Mouse (Mus musculus): Measurements from ENCODE around the gene Akirin1. TPM values are rescaled to one million over a fixed set of nuclear protein-coding genes. Genes with fewer than 3 reads are reported as not detected.

The Akirin1 gene
- polyA plus RNA-seq, 1 experiment from 2014 or later = 47.2 TPM

DNA sequence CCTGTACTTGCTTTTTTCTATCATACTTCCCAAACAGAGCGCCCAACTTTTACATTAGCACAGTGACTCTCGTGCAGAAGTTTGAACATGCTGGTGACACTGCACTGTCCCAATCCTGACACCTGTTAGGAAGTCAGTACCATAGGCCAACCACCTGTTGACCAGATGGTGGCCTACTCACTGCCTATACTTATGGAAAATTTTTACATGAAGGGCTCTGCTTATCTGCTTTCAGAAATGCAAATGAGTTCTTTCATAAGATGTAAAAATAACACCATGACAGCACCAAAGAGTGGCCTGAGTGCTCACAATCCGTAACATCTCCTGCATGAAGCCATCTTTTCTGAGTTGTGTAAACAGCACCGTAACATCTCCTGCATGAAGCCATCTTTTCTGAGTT lies 11.4 kb downstream of the Akirin1 start:
- Histone ChIP-seq H3K4me3 (ENCODE audit: low read depth, low read length) (no peak overlapping the region), H3K27me3 (ENCODE audit: control insufficient read depth, insufficient read depth, low read length) (no peaks in the 10 kb centered on the region), H3K4me2 (replicated peaks; ENCODE audit: low read depth, low read length) (no peak overlapping the region), H3K9me3 (ENCODE audit: control insufficient read depth, low read depth, low read length) (no peaks in the 10 kb centered on the region), H3K36me3 (ENCODE audit: control insufficient read depth, insufficient read depth, low read length) (peaks cover 33% of the 10 kb centered on the region), H3K9ac (replicated peaks; ENCODE audit: low read depth, low read length) (no peak overlapping the region), H3K27ac (ENCODE audit: low read length) (no peak overlapping the region), H3K4me1 (ENCODE audit: control insufficient read depth, insufficient read depth, low read length) (no peaks in the 10 kb centered on the region)
- ATAC-seq (ENCODE audit: insufficient number of reproducible peaks, insufficient read depth, low FRiP score, low read depth) = no peak
- WGBS = 91% methylated on average over 4 of the region's 4 CpGs

DNA sequence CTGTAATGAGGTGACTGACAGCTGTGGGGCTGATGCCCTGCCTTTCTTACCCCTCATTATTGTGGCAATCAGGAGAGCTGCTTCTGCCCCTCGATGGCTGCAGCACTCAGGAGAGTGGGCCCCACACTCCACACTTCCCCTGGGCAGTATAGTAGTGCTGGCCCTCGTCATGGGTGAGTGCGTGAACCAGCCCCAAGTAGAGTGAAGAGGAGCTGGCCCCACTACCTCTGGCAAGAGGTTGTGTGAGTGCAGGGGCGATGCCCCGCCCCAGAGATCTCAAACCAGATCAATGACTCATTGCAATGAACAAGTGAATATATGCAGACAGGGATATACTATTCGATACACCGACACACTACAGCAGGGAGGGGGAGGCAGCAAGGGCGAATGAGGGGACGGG lies 16.6 kb downstream of the Akirin1 start:
- WGBS = 93% methylated on average over 9 of the region's 9 CpGs
- H3K9ac ChIP-seq (replicated peaks; ENCODE audit: low read depth, low read length) = no peak overlapping the region
- peaks cover 14% of the 10 kb centered on the region for H3K36me3 ChIP-seq (ENCODE audit: control insufficient read depth, insufficient read depth, low read length)
- H3K4me1 ChIP-seq (ENCODE audit: control insufficient read depth, insufficient read depth, low read length) = no peaks in the 10 kb centered on the region
- no peak overlapping the region for H3K27ac ChIP-seq (ENCODE audit: low read length)
- no peaks in the 10 kb centered on the region for H3K27me3 ChIP-seq (ENCODE audit: control insufficient read depth, insufficient read depth, low read length)
- no peak overlapping the region for H3K4me3 ChIP-seq (ENCODE audit: low read depth, low read length)
- no peak overlapping the region for H3K4me2 ChIP-seq (replicated peaks; ENCODE audit: low read depth, low read length)
- ATAC-seq (ENCODE audit: insufficient number of reproducible peaks, insufficient read depth, low FRiP score, low read depth) = no peak
- H3K9me3 ChIP-seq (ENCODE audit: control insufficient read depth, low read depth, low read length) = no peaks in the 10 kb centered on the region

DNA sequence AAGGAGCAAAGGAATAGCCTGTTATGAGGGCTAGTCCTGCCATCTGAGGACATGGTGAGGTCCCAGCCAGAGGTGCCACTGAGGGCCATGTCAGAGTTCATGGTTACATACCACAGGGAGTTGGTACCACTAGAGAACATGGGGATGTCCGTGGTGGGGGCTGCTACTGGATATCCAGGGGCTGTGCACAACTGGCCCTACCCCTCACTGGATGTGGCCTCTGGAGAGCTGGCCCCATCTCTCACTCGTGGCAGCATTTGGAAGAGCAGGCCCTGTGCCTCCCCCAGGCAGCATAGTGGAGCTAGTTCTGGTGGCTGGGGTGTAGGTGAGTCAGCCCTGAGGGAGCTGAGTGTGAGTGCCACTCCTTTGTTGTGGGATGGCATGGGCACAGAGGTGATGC lies 17.2 kb downstream of the Akirin1 start:
- no peaks in the 10 kb centered on the region for H3K4me1 ChIP-seq (ENCODE audit: control insufficient read depth, insufficient read depth, low read length)
- H3K9ac ChIP-seq (replicated peaks; ENCODE audit: low read depth, low read length) = no peak overlapping the region
- H3K9me3 ChIP-seq (ENCODE audit: control insufficient read depth, low read depth, low read length) = no peaks in the 10 kb centered on the region
- H3K27ac ChIP-seq (ENCODE audit: low read length) = no peak overlapping the region
- no peak overlapping the region for H3K4me3 ChIP-seq (ENCODE audit: low read depth, low read length)
- H3K36me3 ChIP-seq (ENCODE audit: control insufficient read depth, insufficient read depth, low read length) = peaks cover 8% of the 10 kb centered on the region
- no peak overlapping the region for H3K4me2 ChIP-seq (replicated peaks; ENCODE audit: low read depth, low read length)
- 91% methylated on average over 2 of the region's 2 CpGs for WGBS
- no peaks in the 10 kb centered on the region for H3K27me3 ChIP-seq (ENCODE audit: control insufficient read depth, insufficient read depth, low read length)
- no peak for ATAC-seq (ENCODE audit: insufficient number of reproducible peaks, insufficient read depth, low FRiP score, low read depth)

DNA sequence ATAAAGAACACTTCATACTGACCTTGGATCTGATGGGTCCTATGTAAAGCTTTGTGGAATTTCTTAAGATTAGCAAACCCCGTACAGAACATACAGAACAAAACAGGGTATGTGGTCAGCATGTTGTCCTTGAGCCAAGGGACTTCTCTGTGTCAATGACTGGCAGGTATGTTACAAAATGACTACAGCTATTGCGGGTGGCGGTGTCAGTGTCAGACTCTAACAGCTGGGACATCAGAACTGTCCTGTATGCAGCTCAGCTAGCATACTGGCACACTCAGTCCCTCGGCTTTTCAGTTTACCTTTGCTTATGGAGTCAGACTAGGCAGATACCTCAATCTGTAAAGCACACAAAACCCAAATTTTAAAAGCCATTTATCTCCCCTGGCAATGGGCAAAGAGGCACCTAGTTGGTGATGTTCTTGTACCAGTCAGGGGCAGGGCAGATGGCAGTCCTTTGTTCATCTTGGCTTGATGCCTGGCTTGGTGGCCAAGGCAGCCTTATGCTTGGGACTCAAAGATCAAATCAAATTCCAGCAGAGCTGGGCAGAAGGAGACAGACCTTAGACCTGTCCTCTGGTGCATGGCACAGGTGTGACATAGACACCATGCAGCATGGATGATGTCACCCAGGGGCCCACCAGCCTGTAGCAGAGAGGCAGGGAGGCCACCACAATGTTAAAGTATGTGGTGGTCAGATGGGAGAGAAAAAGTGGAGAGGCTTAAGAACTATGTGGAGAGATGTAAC lies 17.8 kb downstream of the Akirin1 start:
- Histone ChIP-seq H3K36me3 (ENCODE audit: control insufficient read depth, insufficient read depth, low read length) (peaks cover 4% of the 10 kb centered on the region; the same call in 1 of the 2 replicates), H3K9me3 (ENCODE audit: control insufficient read depth, low read depth, low read length) (no peaks in the 10 kb centered on the region), H3K4me1 (ENCODE audit: control insufficient read depth, insufficient read depth, low read length) (no peaks in the 10 kb centered on the region), H3K4me3 (ENCODE audit: low read depth, low read length) (no peak overlapping the region), H3K27ac (ENCODE audit: low read length) (no peak overlapping the region), H3K9ac (replicated peaks; ENCODE audit: low read depth, low read length) (no peak overlapping the region), H3K4me2 (replicated peaks; ENCODE audit: low read depth, low read length) (no peak overlapping the region), H3K27me3 (ENCODE audit: control insufficient read depth, insufficient read depth, low read length) (no peaks in the 10 kb centered on the region)
- 85% methylated on average over 4 of the region's 4 CpGs for WGBS
- no peak for ATAC-seq (ENCODE audit: insufficient number of reproducible peaks, insufficient read depth, low FRiP score, low read depth)

DNA sequence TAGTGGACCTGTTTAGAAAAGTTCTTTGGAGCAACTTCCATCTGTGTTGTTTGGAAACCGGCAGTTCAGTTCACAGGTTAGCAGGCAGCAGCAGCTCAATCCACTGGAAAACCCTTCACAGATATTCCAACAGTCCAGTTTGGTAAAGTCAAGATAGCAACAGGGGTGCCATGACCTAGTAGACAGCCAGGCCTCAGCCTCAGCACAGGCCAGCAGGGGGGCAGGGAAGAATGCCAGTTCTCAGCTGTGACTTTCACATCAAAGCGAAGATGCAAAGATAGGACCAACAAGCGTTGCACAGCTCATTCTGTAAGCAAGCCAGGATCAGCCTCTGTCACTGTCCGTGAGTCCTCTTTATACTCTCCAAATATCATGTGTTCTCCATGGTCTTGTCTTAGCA lies 28.4 kb downstream of the Akirin1 start:
- H3K4me2 ChIP-seq (replicated peaks; ENCODE audit: low read depth, low read length) = no peak overlapping the region
- no peaks in the 10 kb centered on the region for H3K9me3 ChIP-seq (ENCODE audit: control insufficient read depth, low read depth, low read length)
- no peaks in the 10 kb centered on the region for H3K27me3 ChIP-seq (ENCODE audit: control insufficient read depth, insufficient read depth, low read length)
- ATAC-seq (ENCODE audit: insufficient number of reproducible peaks, insufficient read depth, low FRiP score, low read depth) = no peak
- no peak overlapping the region for H3K9ac ChIP-seq (replicated peaks; ENCODE audit: low read depth, low read length)
- peaks cover 3% of the 10 kb centered on the region; the same call in 1 of the 2 replicates for H3K4me1 ChIP-seq (ENCODE audit: control insufficient read depth, insufficient read depth, low read length)
- no peak overlapping the region for H3K27ac ChIP-seq (ENCODE audit: low read length)
- 85% methylated on average over 4 of the region's 4 CpGs for WGBS
- no peaks in the 10 kb centered on the region for H3K36me3 ChIP-seq (ENCODE audit: control insufficient read depth, insufficient read depth, low read length)
- H3K4me3 ChIP-seq (ENCODE audit: low read depth, low read length) = no peak overlapping the region

DNA sequence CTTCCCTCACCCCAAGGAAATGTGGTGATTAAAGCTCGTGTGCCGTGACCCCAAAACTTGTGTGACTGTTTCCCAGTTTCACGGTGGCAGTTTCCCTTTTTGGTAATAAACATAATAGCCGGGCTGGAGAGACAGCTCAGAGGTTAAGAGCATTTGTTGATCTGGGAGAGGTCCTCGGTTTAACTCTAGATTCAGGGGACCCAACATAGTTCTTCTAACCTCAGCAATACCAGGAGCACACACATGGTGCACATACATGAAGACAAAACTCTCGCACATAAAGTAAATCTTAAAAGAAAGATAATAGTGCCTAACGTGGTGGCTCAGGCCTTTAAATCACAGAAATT lies 31.7 kb downstream of the Akirin1 start:
- 23% methylated on average over 7 of the region's 7 CpGs for WGBS
- Histone ChIP-seq H3K4me2 (replicated peaks; ENCODE audit: low read depth, low read length) (peak overlapping the region; percentile 58), H3K36me3 (ENCODE audit: control insufficient read depth, insufficient read depth, low read length) (peaks cover 4% of the 10 kb centered on the region), H3K27me3 (ENCODE audit: control insufficient read depth, insufficient read depth, low read length) (no peaks in the 10 kb centered on the region), H3K9ac (replicated peaks; ENCODE audit: low read depth, low read length) (peak overlapping the region; percentile 71; the same call in 1 of the 2 replicates), H3K4me3 (ENCODE audit: low read depth, low read length) (peak overlapping the region; percentile 53), H3K4me1 (ENCODE audit: control insufficient read depth, insufficient read depth, low read length) (peaks cover 3% of the 10 kb centered on the region; the same call in 1 of the 2 replicates), H3K9me3 (ENCODE audit: control insufficient read depth, low read depth, low read length) (no peaks in the 10 kb centered on the region), H3K27ac (ENCODE audit: low read length) (no peak overlapping the region; the same call in 1 of the 2 replicates)
- no peak for ATAC-seq (ENCODE audit: insufficient number of reproducible peaks, insufficient read depth, low FRiP score, low read depth)

DNA sequence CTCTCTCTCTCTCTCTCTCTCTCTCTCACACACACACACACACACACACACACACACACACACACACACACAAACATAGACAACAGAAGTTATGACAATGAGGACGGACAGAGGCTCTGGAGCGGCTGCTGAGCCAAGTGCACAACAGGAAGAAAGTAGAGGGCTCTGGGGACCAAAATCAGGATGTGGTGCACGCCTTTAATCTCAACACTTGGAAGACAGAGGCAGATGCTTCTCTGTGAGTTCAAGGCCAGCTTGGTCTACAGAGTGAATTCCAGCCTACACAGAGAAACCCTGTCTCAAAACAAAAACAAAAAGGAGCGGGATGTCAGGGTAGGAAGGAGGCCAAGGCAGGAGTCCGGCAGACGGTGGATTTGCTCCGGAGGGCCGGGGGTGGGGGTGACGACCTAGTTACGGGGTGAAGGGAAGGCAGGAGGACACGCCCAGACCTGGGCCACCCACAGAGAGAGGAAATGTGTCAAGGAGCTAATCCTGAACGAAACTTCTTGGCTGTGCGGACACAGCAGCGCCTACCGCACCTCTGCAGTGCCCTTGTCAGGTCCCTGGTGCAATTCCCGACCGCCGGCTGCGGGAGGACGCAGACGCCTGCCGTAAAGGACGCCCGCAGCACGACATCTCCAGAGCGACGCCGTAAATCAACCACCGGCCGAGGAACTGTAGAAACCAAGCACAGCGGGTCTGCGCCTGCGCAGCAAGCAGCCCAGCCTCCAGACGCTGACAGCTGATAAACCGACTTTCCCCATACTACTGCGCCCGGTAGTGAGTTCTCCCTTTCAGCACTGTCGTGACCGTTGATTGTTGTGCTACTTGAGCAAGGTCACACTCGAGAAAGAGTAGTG lies 32.3 kb downstream of the Akirin1 start, which contains the start of gene Ndufs5:
Gene Ndufs5, minus strand, starts transcription at position 629 of the 860 bp plus-strand sequence.
- H3K27me3 ChIP-seq (ENCODE audit: control insufficient read depth, insufficient read depth, low read length) = no peaks in the 10 kb centered on the region
- H3K4me1 ChIP-seq (ENCODE audit: control insufficient read depth, insufficient read depth, low read length) = peaks cover 3% of the 10 kb centered on the region; the same call in 1 of the 2 replicates
- WGBS = under 1% methylated on average over 40 of the region's 40 CpGs
- peak within 1 kb of the TSS; percentile 3; the same call in 1 of the 2 replicates for H3K27ac ChIP-seq (ENCODE audit: low read length)
- peak within 1 kb of the TSS; percentile 71 for H3K9ac ChIP-seq (replicated peaks; ENCODE audit: low read depth, low read length)
- peak; percentile 98 for ATAC-seq (ENCODE audit: insufficient number of reproducible peaks, insufficient read depth, low FRiP score, low read depth)
- peak within 1 kb of the TSS; percentile 53 for H3K4me3 ChIP-seq (ENCODE audit: low read depth, low read length)
- peak within 1 kb of the TSS; percentile 64 for H3K4me2 ChIP-seq (replicated peaks; ENCODE audit: low read depth, low read length)
- H3K9me3 ChIP-seq (ENCODE audit: control insufficient read depth, low read depth, low read length) = no peaks in the 10 kb centered on the region
- H3K36me3 ChIP-seq (ENCODE audit: control insufficient read depth, insufficient read depth, low read length) = peaks cover 4% of the 10 kb centered on the region

DNA sequence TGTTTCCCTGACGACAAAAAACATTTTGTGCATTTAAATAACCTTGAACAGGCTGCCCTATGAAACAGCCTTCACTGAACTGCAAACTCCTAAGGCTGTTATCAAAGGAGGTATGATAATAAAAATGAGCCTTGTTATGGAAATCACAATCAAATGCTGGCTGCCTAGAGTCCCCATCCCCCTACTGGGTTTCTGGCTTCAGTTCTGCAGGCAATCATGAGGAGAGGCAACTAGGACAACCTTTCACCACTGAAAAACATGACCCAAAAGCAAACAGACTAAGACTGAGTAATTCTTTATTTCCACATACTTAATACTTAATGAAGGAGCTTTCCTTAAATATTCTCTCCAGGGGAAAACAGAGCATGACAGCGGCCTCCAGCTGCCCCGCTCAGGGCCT lies 37.7 kb downstream of the Akirin1 start:
- Histone ChIP-seq H3K4me3 (ENCODE audit: low read depth, low read length) (no peak overlapping the region), H3K4me1 (ENCODE audit: control insufficient read depth, insufficient read depth, low read length) (peaks cover 3% of the 10 kb centered on the region; the same call in 1 of the 2 replicates), H3K9me3 (ENCODE audit: control insufficient read depth, low read depth, low read length) (no peaks in the 10 kb centered on the region), H3K4me2 (replicated peaks; ENCODE audit: low read depth, low read length) (no peak overlapping the region), H3K36me3 (ENCODE audit: control insufficient read depth, insufficient read depth, low read length) (peaks cover 10% of the 10 kb centered on the region), H3K27ac (ENCODE audit: low read length) (no peak overlapping the region), H3K27me3 (ENCODE audit: control insufficient read depth, insufficient read depth, low read length) (no peaks in the 10 kb centered on the region), H3K9ac (replicated peaks; ENCODE audit: low read depth, low read length) (no peak overlapping the region)
- 86% methylated on average over 1 of the region's 3 CpGs for WGBS
- ATAC-seq (ENCODE audit: insufficient number of reproducible peaks, insufficient read depth, low FRiP score, low read depth) = no peak
